In genomic region chr14:120970637-120971036, GRCm38 (mm10) we compare ENCODE assay signal across 7 mouse cellular contexts. TPM values are rescaled to one million over a fixed set of nuclear protein-coding genes. Genes with fewer than 3 reads are reported as not detected.
DNase-seq lines count a peak whose midpoint lies in the region; ATAC-seq lines count a peak whose summit lies in the region.

No protein-coding gene starts in this region.

- ATAC-seq in megakaryocyte progenitor cell, adult 5-6 weeks (replicated peaks; ENCODE audit: poor library complexity), result peak; percentile 46; the same call in 1 of the 2 replicates
- ATAC-seq in intestine, embryonic 15.5 days, result no peak
- ATAC-seq in forebrain, embryonic 14.5 days, result no peak

- H3K9ac ChIP-seq in intestine, embryonic 15.5 days, result no peak overlapping the region
- no peak overlapping the region for H3K9ac ChIP-seq in forebrain, embryonic 14.5 days (ENCODE audit: low read length)

- no peaks in the 10 kb centered on the region for H3K27me3 ChIP-seq in intestine, embryonic 15.5 days (replicated peaks)
- no peaks in the 10 kb centered on the region for H3K27me3 ChIP-seq in forebrain, embryonic 14.5 days (replicated peaks; ENCODE audit: control insufficient read depth, insufficient read depth, low read length)

- H3K27ac ChIP-seq in intestine, embryonic 15.5 days, result no peak overlapping the region
- no peak overlapping the region for H3K27ac ChIP-seq in forebrain, embryonic 14.5 days (ENCODE audit: low read depth, low read length)

- no peaks in the 10 kb centered on the region for H3K4me1 ChIP-seq in intestine, embryonic 15.5 days (replicated peaks)
- no peaks in the 10 kb centered on the region for H3K4me1 ChIP-seq in forebrain, embryonic 14.5 days (ENCODE audit: control insufficient read depth, insufficient read depth, low read length)

- no peaks in the 10 kb centered on the region for H3K9me3 ChIP-seq in intestine, embryonic 15.5 days
- H3K9me3 ChIP-seq in forebrain, embryonic 14.5 days (replicated peaks; ENCODE audit: control insufficient read depth, low read length), result no peaks in the 10 kb centered on the region

- H3K36me3 ChIP-seq in intestine, embryonic 15.5 days, result no peaks in the 10 kb centered on the region
- no peaks in the 10 kb centered on the region for H3K36me3 ChIP-seq in forebrain, embryonic 14.5 days (ENCODE audit: control insufficient read depth, insufficient read depth, low read length)

- no peak overlapping the region for H3K4me3 ChIP-seq in intestine, embryonic 15.5 days (replicated peaks)
- H3K4me3 ChIP-seq in forebrain, embryonic 14.5 days (ENCODE audit: low read depth, low read length), result no peak overlapping the region

- no peak overlapping the region for H3K4me2 ChIP-seq in intestine, embryonic 15.5 days (replicated peaks)
- no peak overlapping the region for H3K4me2 ChIP-seq in forebrain, embryonic 14.5 days (ENCODE audit: low read length)

- DNase-seq in kidney, adult 18-20 months, result peak; percentile 20
- no peak for DNase-seq in kidney, adult 11 months
- DNase-seq in CD4-positive helper T cell, adult 2 months (ENCODE audit: low read depth, low spot score), result peak; percentile 13
- peak; percentile 90 for DNase-seq in ZHBTc4 (ENCODE audit: low read depth, low spot score)
- no peak for DNase-seq in forebrain, embryonic 14.5 days (ENCODE audit: low spot score)

- WGBS in intestine, embryonic 15.5 days, result 80% methylated on average over 8 of the region's 8 CpGs
- WGBS in forebrain, embryonic 14.5 days, result 82% methylated on average over 8 of the region's 8 CpGs

RNA-seq across cellular contexts. Expression of gene Ipo5, which starts 59.6 kb away (rescaled TPM):
- total RNA-seq in megakaryocyte progenitor cell, adult 5-6 weeks (2015), result 136 and 143 TPM in 2 replicates
- 203 and 208 TPM in 2 replicates for total RNA-seq in megakaryocyte progenitor cell, adult 5-6 weeks (2017)
- polyA plus RNA-seq in intestine, embryonic 15.5 days (2015; fragmentation: Nextera tagmentation; extraction: Ambion mirVana), result 78.9 and 86.1 TPM in 2 replicates
- polyA plus RNA-seq in forebrain, embryonic 14.5 days (2014; fragmentation: Nextera tagmentation; extraction: Ambion mirVana), result 94.2 and 97.2 TPM in 2 replicates

Comparison
In these comparisons a context has a peak if more than half of its experiments do, and no peak if none do; other contexts are left out.
1. DNase-seq: peak in kidney, adult 18-20 months (single experiment), CD4-positive helper T cell, adult 2 months (single experiment) and ZHBTc4 (single experiment); none in kidney, adult 11 months (single experiment) and forebrain, embryonic 14.5 days (single experiment).